Mouse (Mus musculus) heart, postnatal 10 days (tissue): Measurements from ENCODE around the gene Cse1l. TPM values are rescaled to one million over a fixed set of nuclear protein-coding genes. Genes with fewer than 3 reads are reported as not detected.
A peak's percentile ranks its signal among the peaks of the same experiment; 100 is the strongest.

ENCODE experiments used
- DNase-seq, 2 experiments: peaks; one replicate each; pipeline ENCODE4 v3.0.0; 2021
- intact Hi-C: fragments of 180-260 bp; cut with DNase I; formaldehyde crosslinking; loops from one replicate; pipeline ENCODE4 v1.15.1; 2025
- total RNA-seq, 2 experiments: library from RNA; stranded (reverse); gene quantifications; 2 replicates each; pipeline ENCODE4 v1.2.3; 2021

Gene Cse1l
- total RNA-seq, 2 experiments from 2014 or later = 48.0 to 53.0 TPM

- no peak for DNase-seq
- intact Hi-C loops = no loop called here
These were observed 6.1 kb upstream of the Cse1l start for GRCm38 (mm10) chr2:166899746-166900145.

- no peak for DNase-seq
- intact Hi-C loops = no loop called here
These were observed 4.9 kb upstream of the Cse1l start for GRCm38 (mm10) chr2:166900792-166901505.

- intact Hi-C loops = no loop called here
- no peak for DNase-seq
These were observed 2.0 kb upstream of the Cse1l start for GRCm38 (mm10) chr2:166903719-166904282.

- DNase-seq = peak; percentile 25 to 29
- intact Hi-C loops = no loop called here
These were observed 813 bp downstream of the Cse1l start for GRCm38 (mm10) chr2:166906523-166907182.

- intact Hi-C loops = no loop called here
- no peak for DNase-seq
These were observed 3.9 kb downstream of the Cse1l start for GRCm38 (mm10) chr2:166909729-166910128.

- DNase-seq = no peak
- intact Hi-C loops = no loop called here
These were observed 4.7 kb downstream of the Cse1l start for GRCm38 (mm10) chr2:166910536-166910935.

- no peak for DNase-seq
- intact Hi-C loops = no loop called here
These were observed 18.1 kb downstream of the Cse1l start for GRCm38 (mm10) chr2:166923971-166924370.

- no peak for DNase-seq
- intact Hi-C loops = no loop called here
These were observed 28.1 kb downstream of the Cse1l start for GRCm38 (mm10) chr2:166933943-166934342.

- intact Hi-C loops = no loop called here
- DNase-seq = no peak
These were observed 28.6 kb downstream of the Cse1l start for GRCm38 (mm10) chr2:166934416-166934815.

- intact Hi-C loops = no loop called here
- DNase-seq = no peak
These were observed 29.7 kb downstream of the Cse1l start for GRCm38 (mm10) chr2:166935582-166935981.

- intact Hi-C loops = no loop called here
- no peak for DNase-seq
These were observed 30.3 kb downstream of the Cse1l start for GRCm38 (mm10) chr2:166936166-166936565.

GRCm38 (mm10) chr2:166943146-166943545 is 37.3 kb downstream of the Cse1l start:
- no peak for DNase-seq
- intact Hi-C loops = no loop called here

- intact Hi-C loops = no loop called here
These were observed 38.5 kb downstream of the Cse1l start for GRCm38 (mm10) chr2:166944346-166944745.

GRCm38 (mm10) chr2:166945456-166945855 is 39.6 kb downstream of the Cse1l start:
- intact Hi-C loops = no loop called here
- DNase-seq = peak; percentile 29

More at GRCm38 (mm10) chr2:166944346-166944745, 38.5 kb downstream of the Cse1l start:
- DNase-seq = no peak

- no peak for DNase-seq
- intact Hi-C loops = no loop called here
These were observed 42.4 kb downstream of the Cse1l start for GRCm38 (mm10) chr2:166948246-166948645.

- intact Hi-C loops = no loop called here
These were observed 43.1 kb downstream of the Cse1l start for GRCm38 (mm10) chr2:166948936-166949335.

GRCm38 (mm10) chr2:166950853-166951648 is 45.2 kb downstream of the Cse1l start:
- intact Hi-C loops = no loop called here
- DNase-seq = peak; percentile 19 to 29

More at GRCm38 (mm10) chr2:166948936-166949335, 43.1 kb downstream of the Cse1l start:
- no peak for DNase-seq

- no peak for DNase-seq
- intact Hi-C loops = no loop called here
These were observed 46.3 kb downstream of the Cse1l start for GRCm38 (mm10) chr2:166952151-166952550.

GRCm38 (mm10) chr2:166956805-166957204 is 51.0 kb downstream of the Cse1l start:
- peak; percentile 67 to 77 for DNase-seq
- intact Hi-C loops = loop anchor here (1.0 to 2.0 kb wide), 2 partner anchors 40 to 47 kb away; partner anchors contain the start of gene Stau1

GRCm38 (mm10) chr2:166960648-166961330 is 54.9 kb downstream of the Cse1l start:
- intact Hi-C loops = no loop called here
- DNase-seq = peak; percentile 32 to 43
